Mouse (Mus musculus) liver, embryonic 14.5 days (tissue): Measurements from ENCODE around the gene Gfer. TPM values are rescaled to one million over a fixed set of nuclear protein-coding genes. Genes with fewer than 3 reads are reported as not detected.
A peak's percentile ranks its signal among the peaks of the same experiment; 100 is the strongest.

Experiments used
- ATAC-seq: fragments of 200-750 bp; cut with Nextera tagmentation; 2 replicates; pipeline ENCODE4 v1.8.0; 2017; ENCODE audit warnings: moderate number of reproducible peaks, mild to moderate bottlenecking, moderate library complexity; ENCODE audit not compliant: insufficient read depth
- DNase-seq, 3 experiments: peaks; one replicate each; pipeline ENCODE4 v3.0.0-alpha.2; 2012 to 2013; ENCODE audit warnings: low read depth in 3 of 3, low spot score in 3 of 3
- H3K27ac ChIP-seq: fragments of 300-500 bp; sonication (generic); 2 replicates; pipeline ENCODE4 v1.5.1; 2014; ENCODE audit warnings: moderate library complexity, mild to moderate bottlenecking, control low read depth, inconsistent platforms
- H3K27me3 ChIP-seq: fragments of 300-500 bp; sonication (generic); 2 replicates; pipeline ENCODE4 v1.6.1; 2014; ENCODE audit warnings: mild to moderate bottlenecking, low read length, moderate library complexity; ENCODE audit not compliant: control insufficient read depth, insufficient read depth
- H3K36me3 ChIP-seq: fragments of 300-500 bp; sonication (generic); replicated peaks from 2 replicates; pipeline ENCODE4 v1.6.1; 2014; ENCODE audit warnings: low read depth; ENCODE audit not compliant: control insufficient read depth, insufficient read depth
- H3K4me1 ChIP-seq, 2 experiments: fragments of 200-500 bp in 1 of 2; fragments of 300-500 bp in 1 of 2; sonication (generic) in 1 of 2; replicated peaks; 2 replicates each; pipeline ENCODE4 v1.6.1; 2012 to 2014; ENCODE audit warnings: antibody characterized with exemption in 1 of 2, inconsistent platforms in 1 of 2, low read length in 1 of 2; ENCODE audit not compliant: control insufficient read depth in 2 of 2, insufficient read depth in 2 of 2
- H3K4me2 ChIP-seq: fragments of 300-500 bp; sonication (generic); 2 replicates; pipeline ENCODE4 v1.6.1; 2014; ENCODE audit warnings: low read depth, mild to moderate bottlenecking, control low read depth, moderate library complexity
- H3K4me3 ChIP-seq, 2 experiments: fragments of 200-500 bp in 1 of 2; fragments of 300-500 bp in 1 of 2; sonication (generic) in 1 of 2; 2 replicates each; pipeline ENCODE4 v1.5.1; 2012 to 2014; ENCODE audit warnings: low read depth in 2 of 2, low read length in 2 of 2, mild to moderate bottlenecking in 2 of 2, control low read depth in 1 of 2, inconsistent platforms in 1 of 2, moderate library complexity in 1 of 2; ENCODE audit not compliant: insufficient read depth in 1 of 2
- H3K9ac ChIP-seq: fragments of 300-500 bp; sonication (generic); replicated peaks from 2 replicates; pipeline ENCODE4 v1.6.1; 2014; ENCODE audit warnings: mild to moderate bottlenecking, control low read depth, moderate library complexity
- H3K9me3 ChIP-seq: fragments of 300-500 bp; sonication (generic); 2 replicates; pipeline ENCODE4 v1.6.1; 2016; ENCODE audit warnings: low read length, mixed read lengths; ENCODE audit not compliant: control insufficient read depth
- CTCF ChIP-seq: IDR thresholded peaks from 2 replicates; pipeline ENCODE4 v1.5.1; 2016; ENCODE audit warnings: antibody characterized with exemption, low read depth, control low read depth
- EP300 ChIP-seq: IDR thresholded peaks from 2 replicates; pipeline ENCODE4 v1.6.1; 2016; ENCODE audit warnings: antibody characterized with exemption, low read depth
- WGBS: fragments of 180-500 bp; shearing (Covaris S2); extraction: QIAGEN DNeasy Blood & Tissue Kit; methylation state at CpG from one replicate; pipeline ENCODE4 v1.1.7; 2014; ENCODE audit not compliant: insufficient replicate concordance; 5-methylcytosine and 5-hydroxymethylcytosine counted together
- polyA plus RNA-seq, 2 experiments: library from polyadenylated mRNA; depleted of rRNA in 1 of 2; stranded (reverse) in 1 of 2; unstranded in 1 of 2; fragments of >200 nt; fragmentation: Nextera tagmentation in 1 of 2; extraction: Ambion mirVana in 1 of 2; gene quantifications; 2 replicates each; pipeline versions ENCODE4 v1.2.1 to v1.2.3; 2012 to 2014

Gfer gene
- polyA plus RNA-seq, 2 experiments, result 19.5 to 32.3 TPM

DNA sequence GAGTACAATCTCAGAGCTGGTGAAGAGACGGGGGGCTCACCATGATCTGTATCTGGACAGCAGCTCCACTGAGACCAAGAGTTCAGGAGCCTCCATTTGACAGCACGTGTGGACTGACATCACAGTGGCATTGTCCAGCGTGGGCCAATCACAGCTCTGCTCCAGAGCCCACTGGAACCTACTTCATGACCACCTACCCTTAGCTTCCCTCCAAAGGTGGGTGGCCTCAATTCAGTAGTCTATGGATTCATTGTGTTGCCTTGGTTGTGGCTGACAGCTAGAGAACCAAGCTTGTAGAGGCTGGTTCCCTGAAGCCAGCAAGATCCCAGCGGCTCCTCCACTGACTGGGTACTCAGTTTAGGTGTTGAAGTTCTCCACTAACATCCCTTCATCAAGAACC is 22.0 kb upstream of the Gfer start, which contains the start of the genes Rnf151 and Rps2:
Rnf151 (minus strand) TSS at position 121 of the 400 bp plus-strand sequence.
Rps2 (plus strand) TSS at position 174 of the 400 bp plus-strand sequence.
- peaks cover 19% of the 10 kb centered on the region for H3K36me3 ChIP-seq
- H3K9ac ChIP-seq, result peak within 1 kb of the TSS; percentile 95
- H3K4me2 ChIP-seq, result peak within 1 kb of the TSS; percentile 92
- peak within 1 kb of the TSS; percentile 96 to 97 for H3K4me3 ChIP-seq
- no peaks in the 10 kb centered on the region for H3K9me3 ChIP-seq
- ATAC-seq, result no peak
- no peak for TF ChIP-seq EP300
- no peak for TF ChIP-seq CTCF
- H3K27ac ChIP-seq, result peak within 1 kb of the TSS; percentile 26; the same call in 1 of the 2 replicates
- peaks cover 10 to 17% of the 10 kb centered on the region in 2 experiments for H3K4me1 ChIP-seq
- no peak for DNase-seq
- H3K27me3 ChIP-seq, result no peaks in the 10 kb centered on the region
- WGBS, result 64% methylated on average over 4 of the region's 4 CpGs

DNA sequence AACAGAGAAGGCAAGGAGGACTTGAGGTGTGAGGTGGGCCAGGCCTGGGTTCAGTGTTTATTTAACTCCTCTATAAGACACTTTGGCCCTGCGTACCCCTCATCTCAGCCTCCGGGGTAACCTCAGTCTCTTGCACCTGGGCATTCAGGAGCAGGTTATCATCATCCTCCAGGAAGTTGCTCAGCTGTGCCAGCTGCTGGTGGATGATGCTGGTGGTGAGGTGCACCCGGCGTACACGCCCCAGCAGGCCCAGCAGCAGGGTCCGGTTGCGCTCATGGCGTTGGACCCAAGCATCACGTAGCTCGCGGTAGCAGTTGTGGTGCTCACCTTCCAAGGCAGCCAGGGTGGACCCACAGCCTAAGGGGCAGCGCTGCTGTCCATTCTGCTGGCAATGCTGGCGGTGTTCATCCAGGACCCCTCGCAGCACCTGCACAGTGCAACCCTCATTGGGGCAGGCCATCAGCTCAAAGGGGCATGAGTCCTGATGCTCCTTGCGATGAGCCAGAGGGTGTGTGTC is 20.3 kb upstream of the Gfer start:
- Histone ChIP-seq H3K4me3 (no peak overlapping the region), H3K4me1 (peaks cover 2 to 6% of the 10 kb centered on the region in 2 experiments), H3K36me3 (peaks cover 5% of the 10 kb centered on the region), H3K4me2 (no peak overlapping the region), H3K9me3 (no peaks in the 10 kb centered on the region), H3K27ac (no peak overlapping the region), H3K9ac (no peak overlapping the region), H3K27me3 (no peaks in the 10 kb centered on the region)
- no peak for DNase-seq
- ATAC-seq, result no peak
- TF ChIP-seq EP300 (no peak), CTCF (no peak)
- WGBS, result 89% methylated on average over 15 of the region's 15 CpGs

DNA sequence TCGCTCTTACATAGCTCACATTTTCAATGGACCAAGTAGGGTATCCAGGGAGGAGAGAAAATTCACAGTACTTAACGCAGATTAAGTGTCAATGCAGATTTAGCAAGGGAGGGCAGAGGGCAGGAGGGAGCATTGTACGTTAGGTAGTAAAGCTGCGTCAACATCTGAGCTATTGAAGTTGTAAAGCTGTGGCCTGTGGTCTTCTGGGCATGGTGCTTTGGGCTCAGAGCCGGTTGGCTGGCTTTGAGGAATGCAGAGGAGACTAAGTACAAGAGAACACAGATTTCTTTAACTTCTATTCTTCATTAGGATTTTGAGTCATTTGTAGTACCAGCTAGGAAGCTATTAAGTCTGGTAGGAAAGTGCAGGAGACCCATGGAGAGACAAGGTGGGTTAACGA is 19.6 kb upstream of the Gfer start:
- Histone ChIP-seq H3K9me3 (no peaks in the 10 kb centered on the region), H3K36me3 (peaks cover under 1% of the 10 kb centered on the region; the same call in 1 of the 2 replicates), H3K4me2 (no peak overlapping the region), H3K4me1 (peaks cover 2 to 6% of the 10 kb centered on the region in 2 experiments), H3K4me3 (no peak overlapping the region), H3K27me3 (no peaks in the 10 kb centered on the region), H3K9ac (no peak overlapping the region), H3K27ac (no peak overlapping the region)
- DNase-seq, result no peak
- ATAC-seq, result no peak
- 81% methylated on average over 6 of the region's 6 CpGs for WGBS
- no peak for TF ChIP-seq CTCF
- TF ChIP-seq EP300, result no peak

DNA sequence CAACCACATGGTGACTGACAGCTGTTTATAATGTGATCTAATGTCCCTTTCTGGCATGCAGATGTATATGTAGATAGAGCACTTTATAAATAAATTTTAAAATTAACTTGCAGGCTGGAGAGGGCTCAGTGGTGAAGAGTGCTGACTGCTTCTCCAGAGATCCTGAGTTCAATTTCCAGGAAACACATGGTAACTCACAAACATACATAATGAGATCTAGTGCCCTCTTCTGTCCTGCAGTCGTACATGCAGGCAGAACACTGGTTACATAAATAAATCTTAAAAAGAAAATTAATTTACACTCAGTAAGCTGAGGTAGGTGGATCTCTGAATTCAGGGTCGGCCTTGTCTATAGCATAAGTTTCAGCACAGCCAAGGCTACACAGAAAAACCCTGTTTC is 12.7 kb upstream of the Gfer start:
- Histone ChIP-seq H3K4me1 (peaks cover 12 to 14% of the 10 kb centered on the region in 2 experiments), H3K36me3 (peaks cover 3% of the 10 kb centered on the region; the same call in 1 of the 2 replicates), H3K9ac (no peak overlapping the region), H3K4me2 (peak overlapping the region; percentile 97), H3K4me3 (peak overlapping the region in 1 of 2 experiments; percentile 86; a peak in 2 of 4 replicates), H3K27me3 (no peaks in the 10 kb centered on the region), H3K27ac (no peak overlapping the region), H3K9me3 (no peaks in the 10 kb centered on the region)
- DNase-seq (peak in 1 of 3 experiments; percentile 61), ATAC-seq (no peak)
- TF ChIP-seq EP300 (no peak), CTCF (peak; percentile 58; the same call in 1 of the 2 replicates)
- WGBS, result 18% methylated on average over 2 of the region's 2 CpGs

- no peak for DNase-seq
- ATAC-seq, result peak; percentile 61; the same call in 1 of the 2 replicates
- Histone ChIP-seq H3K27ac (peak overlapping the region; percentile 90), H3K27me3 (no peaks in the 10 kb centered on the region), H3K9ac (peak overlapping the region; percentile 83), H3K4me2 (peak overlapping the region; percentile 97), H3K36me3 (peaks cover 4% of the 10 kb centered on the region; the same call in 1 of the 2 replicates), H3K4me1 (peaks cover 12 to 14% of the 10 kb centered on the region in 2 experiments), H3K4me3 (peak overlapping the region; percentile 72 to 86), H3K9me3 (no peaks in the 10 kb centered on the region)
- TF ChIP-seq EP300, result no peak
- TF ChIP-seq CTCF, result no peak
- WGBS, result 3% methylated on average over 24 of the region's 24 CpGs
Measured at GRCm38 (mm10) chr17:24707801-24708425, 12.0 kb upstream of the Gfer start.
